In the genomic region with DNA sequence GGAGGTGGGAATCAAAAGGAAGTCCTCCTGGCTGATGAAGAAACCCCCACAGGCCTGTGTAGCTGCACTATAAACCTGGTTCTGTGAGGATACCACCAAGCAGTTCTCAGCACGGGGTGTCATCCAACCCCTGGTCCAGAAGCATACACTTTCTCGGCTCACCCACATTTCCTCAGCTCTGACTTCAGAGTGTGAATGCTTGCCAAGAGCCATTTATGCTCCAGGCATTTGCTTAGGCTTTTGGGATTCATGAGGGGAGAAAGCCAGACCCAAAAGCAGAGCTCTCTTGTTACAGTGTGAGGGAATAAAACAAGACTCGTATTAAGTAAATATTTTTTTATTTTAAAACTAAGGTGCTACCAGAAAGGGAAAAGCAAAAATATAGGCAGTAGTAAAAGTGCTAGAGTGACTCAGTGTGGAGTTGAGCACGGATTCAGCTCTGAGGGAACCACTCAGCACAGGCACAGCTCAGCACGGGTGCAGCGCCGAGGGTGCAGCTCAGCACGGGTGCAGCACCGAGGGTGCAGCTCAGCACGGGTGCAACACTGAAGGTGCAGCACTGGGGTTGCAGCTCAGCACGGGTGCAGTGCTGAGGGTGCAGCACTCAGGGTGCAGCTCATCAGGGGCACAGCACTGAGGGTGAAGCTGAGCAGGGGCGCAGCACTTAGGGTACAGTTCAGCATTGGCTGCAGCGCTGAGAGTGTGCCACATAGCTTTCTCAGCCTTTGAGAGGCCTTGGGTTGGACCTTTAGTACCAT, we compare ENCODE assay signal across 11 mouse cellular contexts.
DNase-seq lines count a peak whose midpoint lies in the region; ATAC-seq lines count a peak whose summit lies in the region.
"Had no signal": no experiment of that assay in that cellular context is flagged by ENCODE, and none has a peak within 500 bp of the region (broad histone marks: within the 10 kb centered on the region; RNA-seq: fewer than 3 reads in every experiment).

No protein-coding gene starts in this region.

- no peaks in the 10 kb centered on the region for H3K27me3 ChIP-seq in embryonic facial prominence, embryonic 14.5 days (replicated peaks; ENCODE audit: control insufficient read depth, insufficient read depth, low read length)
- H3K27me3 ChIP-seq in limb, embryonic 15.5 days, result no peaks in the 10 kb centered on the region

- H3K4me3 ChIP-seq in embryonic facial prominence, embryonic 14.5 days (ENCODE audit: low read depth, low read length), result no peak overlapping the region
- no peak overlapping the region for H3K4me3 ChIP-seq in limb, embryonic 15.5 days
- H3K4me3 ChIP-seq: layer of hippocampus, adult 2 months had no signal

- intact Hi-C loops in heart, postnatal 10 days (cut with DNase I), result no loop called here

- DNase-seq in heart, postnatal 10 days, result peak; percentile 21 to 28
- no peak for DNase-seq in heart, adult 8-10 months (ENCODE audit: low spot score)
- peak; percentile 43 for DNase-seq in lung, postnatal 10 days
- DNase-seq in lung, postnatal 25 days (ENCODE audit: low spot score), result no peak
- DNase-seq in embryonic facial prominence, embryonic 14.5 days (ENCODE audit: low spot score), result peak; percentile 63
- no peak for DNase-seq in adrenal gland, adult 18-20 months (ENCODE audit: low spot score in 2 of 2)
- DNase-seq: gastrocnemius, postnatal 36 days; spleen, adult 18-20 months had no signal

- H3K9ac ChIP-seq in embryonic facial prominence, embryonic 14.5 days (ENCODE audit: low read depth, low read length), result no peak overlapping the region
- H3K9ac ChIP-seq in limb, embryonic 15.5 days, result no peak overlapping the region

- H3K4me1 ChIP-seq in embryonic facial prominence, embryonic 14.5 days (ENCODE audit: control insufficient read depth, insufficient read depth, low read length), result no peaks in the 10 kb centered on the region
- H3K4me1 ChIP-seq in limb, embryonic 15.5 days, result peaks cover 18% of the 10 kb centered on the region

- H3K27ac ChIP-seq in embryonic facial prominence, embryonic 14.5 days (replicated peaks; ENCODE audit: low read depth, low read length), result no peak overlapping the region
- H3K27ac ChIP-seq in limb, embryonic 15.5 days, result peak overlapping the region; percentile 58
- H3K27ac ChIP-seq: layer of hippocampus, adult 2 months had no signal

- WGBS in embryonic facial prominence, embryonic 14.5 days, result 69% methylated on average over 13 of the region's 13 CpGs
- WGBS in limb, embryonic 15.5 days, result 56% methylated on average over 13 of the region's 13 CpGs

- no peaks in the 10 kb centered on the region for H3K36me3 ChIP-seq in embryonic facial prominence, embryonic 14.5 days (ENCODE audit: control insufficient read depth, insufficient read depth, low read length)
- no peaks in the 10 kb centered on the region for H3K36me3 ChIP-seq in limb, embryonic 15.5 days

- no peaks in the 10 kb centered on the region for H3K9me3 ChIP-seq in embryonic facial prominence, embryonic 14.5 days (ENCODE audit: control insufficient read depth, low read length)
- no peaks in the 10 kb centered on the region for H3K9me3 ChIP-seq in limb, embryonic 15.5 days

- no peak for ATAC-seq in embryonic facial prominence, embryonic 14.5 days (ENCODE audit: low read depth)
- peak; percentile 74 for ATAC-seq in limb, embryonic 15.5 days (ENCODE audit: insufficient number of reproducible peaks, low FRiP score, low TSS enrichment, low read depth)
- no peak for ATAC-seq in megakaryocyte-erythroid progenitor cell, adult 5-6 weeks (replicated peaks; ENCODE audit: low FRiP score, low TSS enrichment, poor library complexity, severe bottlenecking)

- no peak overlapping the region for H3K4me2 ChIP-seq in embryonic facial prominence, embryonic 14.5 days (ENCODE audit: low read depth, low read length)
- no peak overlapping the region for H3K4me2 ChIP-seq in limb, embryonic 15.5 days

Comparison
In these comparisons a context has a peak if more than half of its experiments do, and no peak if none do; other contexts are left out.
1. DNase-seq: peak in heart, postnatal 10 days (2 of 2), lung, postnatal 10 days (single experiment) and embryonic facial prominence, embryonic 14.5 days (single experiment); none in heart, adult 8-10 months (single experiment), lung, postnatal 25 days (single experiment) and adrenal gland, adult 18-20 months (0 of 2).